Mouse (Mus musculus): ENCODE data around the gene Gss.

DNA sequence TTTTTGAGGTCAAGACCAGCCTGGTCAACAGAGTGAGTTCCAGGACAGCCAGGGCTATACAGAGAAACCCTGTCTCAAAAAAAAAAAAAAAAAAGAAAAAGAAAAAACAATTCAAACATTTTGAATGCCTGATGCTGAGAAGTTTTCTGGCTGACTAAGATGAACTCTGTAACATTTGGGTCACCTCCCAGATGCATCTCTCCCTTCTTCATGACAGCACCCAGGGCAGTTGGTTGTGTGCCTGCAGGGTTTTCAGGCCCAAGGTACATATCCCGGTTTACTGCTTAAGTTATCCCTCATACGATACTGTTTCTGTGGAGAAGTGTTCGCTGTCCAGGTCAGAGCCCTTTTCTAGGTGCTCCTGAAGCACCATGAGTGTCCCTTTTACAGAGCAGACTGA lies 12.3 kb downstream of the Gss start:
- TF ChIP-seq CTCF (IDR thresholded peaks at IDR 0.05; ENCODE audit: low read depth), result no peak
- TF ChIP-seq EP300 (IDR thresholded peaks at IDR 0.05; ENCODE audit: low read depth), result no peak
